Mouse (Mus musculus) limb, embryonic 13.5 days (tissue): ENCODE measurements around the gene Arfgap2. TPM values are rescaled to one million over a fixed set of nuclear protein-coding genes. Genes with fewer than 3 reads are reported as not detected.
A peak's percentile ranks its signal among the peaks of the same experiment; 100 is the strongest.

Source experiments
- ATAC-seq: fragments of 200-750 bp; cut with Nextera tagmentation; 2 replicates; pipeline ENCODE4 v1.8.0; 2017; ENCODE audit warnings: low read depth, moderate number of reproducible peaks, moderate TSS enrichment; ENCODE audit not compliant: low FRiP score
- H3K27ac ChIP-seq: fragments of 300-500 bp; sonication (generic); 2 replicates; pipeline ENCODE4 v1.5.1; 2015; ENCODE audit warnings: inconsistent platforms, mild to moderate bottlenecking, moderate library complexity
- H3K27me3 ChIP-seq: fragments of 300-500 bp; sonication (generic); 2 replicates; pipeline ENCODE4 v1.6.1; 2015; ENCODE audit warnings: mild to moderate bottlenecking, inconsistent platforms
- H3K36me3 ChIP-seq: fragments of 300-500 bp; sonication (generic); 2 replicates; pipeline ENCODE4 v1.6.1; 2015; ENCODE audit warnings: inconsistent platforms, mild to moderate bottlenecking, moderate library complexity
- H3K4me1 ChIP-seq: fragments of 300-500 bp; sonication (generic); 2 replicates; pipeline ENCODE4 v1.6.1; 2015; ENCODE audit warnings: inconsistent platforms
- H3K4me2 ChIP-seq: fragments of 300-500 bp; sonication (generic); replicated peaks from 2 replicates; pipeline ENCODE4 v1.6.1; 2015; ENCODE audit warnings: inconsistent platforms, mild to moderate bottlenecking, moderate library complexity
- H3K4me3 ChIP-seq: fragments of 300-500 bp; sonication (generic); 2 replicates; pipeline ENCODE4 v1.5.1; 2015; ENCODE audit warnings: moderate library complexity, mild to moderate bottlenecking, inconsistent platforms
- H3K9ac ChIP-seq: fragments of 300-500 bp; sonication (generic); 2 replicates; pipeline ENCODE4 v1.6.1; 2015; ENCODE audit warnings: mild to moderate bottlenecking, inconsistent platforms
- H3K9me3 ChIP-seq: fragments of 300-500 bp; sonication (generic); 2 replicates; pipeline ENCODE4 v1.6.1; 2016; ENCODE audit warnings: inconsistent platforms
- WGBS: fragments of 180-500 bp; shearing (Covaris S2); methylation state at CpG from one replicate; pipeline ENCODE4 v1.1.7; 2015; 5-methylcytosine and 5-hydroxymethylcytosine counted together
- polyA plus RNA-seq: library from polyadenylated mRNA; unstranded; fragments of >200 nt; fragmentation: Nextera tagmentation; extraction: Ambion mirVana; gene quantifications from 2 replicates; pipeline ENCODE4 v1.2.1, GENCODE M21; 2015

The Arfgap2 gene
- polyA plus RNA-seq, 1 experiment from 2014 or later = 89.0 TPM

DNA sequence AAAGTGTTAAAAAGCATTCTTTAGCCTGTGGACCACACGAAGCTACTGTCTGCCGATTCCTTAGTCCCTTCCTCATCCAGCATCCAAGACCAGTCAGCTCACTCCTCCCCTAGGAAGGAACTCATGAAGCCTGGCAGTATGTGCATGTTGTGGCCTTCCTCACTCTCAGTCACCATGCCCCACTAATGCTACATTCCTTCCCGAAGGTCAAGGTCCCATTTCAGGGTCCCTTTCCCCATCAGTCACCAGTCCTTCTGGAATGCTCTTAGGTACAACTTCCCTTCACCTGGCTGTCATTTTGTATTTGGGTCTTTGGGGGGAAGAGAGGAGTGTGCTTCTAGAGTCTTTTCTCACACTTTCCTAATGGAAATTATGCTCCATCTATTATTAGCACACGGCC is 12.8 kb upstream of the Arfgap2 start:
- Histone ChIP-seq H3K27me3 (peaks cover 26% of the 10 kb centered on the region), H3K4me1 (peaks cover 17% of the 10 kb centered on the region), H3K27ac (no peak overlapping the region), H3K9me3 (no peaks in the 10 kb centered on the region), H3K4me2 (no peak overlapping the region), H3K4me3 (no peak overlapping the region), H3K36me3 (no peaks in the 10 kb centered on the region), H3K9ac (no peak overlapping the region)
- 69% methylated on average over 4 of the region's 4 CpGs for WGBS
- no peak for ATAC-seq

DNA sequence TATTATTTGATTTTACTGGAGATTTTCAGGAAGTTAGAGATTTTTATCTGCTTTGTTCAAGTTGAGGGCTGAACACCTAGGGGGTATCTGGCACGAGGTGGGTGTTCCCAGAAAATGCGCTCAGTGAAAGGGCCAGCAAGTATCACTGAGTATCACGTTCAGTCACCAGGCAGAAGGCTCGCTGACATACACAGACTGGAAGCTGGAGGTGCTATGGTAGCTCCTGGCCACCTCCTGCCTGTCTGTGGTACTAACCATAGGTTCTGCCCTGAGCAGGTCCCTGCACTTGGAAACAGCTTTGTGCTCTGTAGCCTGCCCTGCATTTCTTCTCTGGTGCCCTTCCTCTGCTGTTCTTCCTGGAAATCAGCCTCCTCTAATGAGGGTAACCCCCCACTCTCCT is 12.3 kb upstream of the Arfgap2 start:
- H3K4me3 ChIP-seq = no peak overlapping the region
- no peaks in the 10 kb centered on the region for H3K36me3 ChIP-seq
- H3K27me3 ChIP-seq = peaks cover 26% of the 10 kb centered on the region
- H3K9me3 ChIP-seq = no peaks in the 10 kb centered on the region
- H3K27ac ChIP-seq = no peak overlapping the region
- peaks cover 18% of the 10 kb centered on the region for H3K4me1 ChIP-seq
- H3K9ac ChIP-seq = no peak overlapping the region
- 49% methylated on average over 4 of the region's 4 CpGs for WGBS
- no peak overlapping the region for H3K4me2 ChIP-seq
- no peak for ATAC-seq

DNA sequence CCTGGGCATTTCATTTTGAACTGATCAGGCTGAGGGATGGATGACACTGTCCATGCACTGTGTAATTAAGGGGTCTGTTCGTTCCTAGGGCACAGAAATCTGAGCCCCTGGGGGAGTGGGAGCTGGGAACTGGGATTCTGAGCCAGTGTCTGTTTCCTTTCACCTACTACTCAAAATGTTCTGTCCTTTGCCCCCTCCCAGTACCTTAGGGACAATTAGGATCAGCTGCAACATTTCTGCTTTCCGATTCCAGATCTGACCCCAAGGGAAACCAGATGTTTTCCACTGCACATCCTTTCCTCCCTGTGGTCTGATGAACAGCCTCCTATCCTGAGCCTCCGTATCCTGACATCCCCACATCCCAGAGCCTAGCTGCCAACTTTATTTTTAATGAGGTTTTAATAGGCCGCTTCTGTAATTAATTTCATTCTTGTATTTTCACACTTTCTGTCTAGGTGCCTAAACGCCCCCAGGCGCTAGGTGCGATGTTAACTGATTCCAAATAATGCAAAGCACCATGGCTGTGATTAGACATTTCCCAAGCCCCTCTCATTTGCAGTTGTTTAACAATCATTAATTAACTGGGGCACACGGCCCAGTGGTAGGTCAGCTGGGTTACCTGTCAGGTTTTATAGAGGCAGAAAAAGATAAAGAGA is 9.9 kb upstream of the Arfgap2 start:
- no peak overlapping the region for H3K27ac ChIP-seq
- WGBS = 12% methylated on average over 8 of the region's 8 CpGs
- no peaks in the 10 kb centered on the region for H3K9me3 ChIP-seq
- peaks cover 32% of the 10 kb centered on the region for H3K4me1 ChIP-seq
- H3K36me3 ChIP-seq = no peaks in the 10 kb centered on the region
- H3K4me3 ChIP-seq = peak overlapping the region; percentile 71; the same call in 1 of the 2 replicates
- H3K9ac ChIP-seq = peak overlapping the region; percentile 57
- H3K27me3 ChIP-seq = peaks cover 26% of the 10 kb centered on the region
- peak overlapping the region; percentile 88 for H3K4me2 ChIP-seq
- ATAC-seq = no peak

DNA sequence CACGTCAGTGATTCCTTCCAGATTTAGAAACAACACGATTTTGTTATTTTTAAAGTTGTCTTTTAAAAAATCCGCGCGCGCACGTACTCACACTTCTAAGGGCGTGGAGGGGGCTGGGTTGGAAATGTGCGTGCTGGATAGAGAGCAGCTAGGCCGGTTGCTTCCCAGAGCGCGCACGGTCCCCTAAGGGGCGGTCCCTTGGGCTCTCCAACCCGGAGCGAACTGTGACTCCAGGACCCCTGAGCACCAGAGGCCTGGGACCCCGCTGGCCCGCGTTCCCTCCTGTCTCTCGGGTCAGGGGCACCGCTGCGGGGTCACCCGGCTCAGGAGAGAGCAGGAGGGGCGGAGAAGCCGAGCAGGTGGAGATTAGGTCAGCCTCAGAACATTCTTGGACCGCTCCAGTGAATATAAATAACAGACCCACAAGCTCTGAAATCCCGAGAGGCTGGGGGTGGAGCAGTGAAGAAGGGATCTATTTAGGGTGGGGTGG is 9.1 kb upstream of the Arfgap2 start, which contains the start of gene Pacsin3:
Gene Pacsin3 (plus strand): TSS at position 294 of the 490 bp plus-strand sequence.
- Histone ChIP-seq H3K4me2 (peak within 1 kb of the TSS; percentile 88), H3K36me3 (peaks cover 8% of the 10 kb centered on the region), H3K27ac (peak within 1 kb of the TSS; percentile 92), H3K27me3 (peaks cover 26% of the 10 kb centered on the region), H3K4me3 (peak within 1 kb of the TSS; percentile 71), H3K4me1 (peaks cover 32% of the 10 kb centered on the region), H3K9ac (peak within 1 kb of the TSS; percentile 79), H3K9me3 (no peaks in the 10 kb centered on the region)
- 1% methylated on average over 27 of the region's 27 CpGs for WGBS
- ATAC-seq = no peak

DNA sequence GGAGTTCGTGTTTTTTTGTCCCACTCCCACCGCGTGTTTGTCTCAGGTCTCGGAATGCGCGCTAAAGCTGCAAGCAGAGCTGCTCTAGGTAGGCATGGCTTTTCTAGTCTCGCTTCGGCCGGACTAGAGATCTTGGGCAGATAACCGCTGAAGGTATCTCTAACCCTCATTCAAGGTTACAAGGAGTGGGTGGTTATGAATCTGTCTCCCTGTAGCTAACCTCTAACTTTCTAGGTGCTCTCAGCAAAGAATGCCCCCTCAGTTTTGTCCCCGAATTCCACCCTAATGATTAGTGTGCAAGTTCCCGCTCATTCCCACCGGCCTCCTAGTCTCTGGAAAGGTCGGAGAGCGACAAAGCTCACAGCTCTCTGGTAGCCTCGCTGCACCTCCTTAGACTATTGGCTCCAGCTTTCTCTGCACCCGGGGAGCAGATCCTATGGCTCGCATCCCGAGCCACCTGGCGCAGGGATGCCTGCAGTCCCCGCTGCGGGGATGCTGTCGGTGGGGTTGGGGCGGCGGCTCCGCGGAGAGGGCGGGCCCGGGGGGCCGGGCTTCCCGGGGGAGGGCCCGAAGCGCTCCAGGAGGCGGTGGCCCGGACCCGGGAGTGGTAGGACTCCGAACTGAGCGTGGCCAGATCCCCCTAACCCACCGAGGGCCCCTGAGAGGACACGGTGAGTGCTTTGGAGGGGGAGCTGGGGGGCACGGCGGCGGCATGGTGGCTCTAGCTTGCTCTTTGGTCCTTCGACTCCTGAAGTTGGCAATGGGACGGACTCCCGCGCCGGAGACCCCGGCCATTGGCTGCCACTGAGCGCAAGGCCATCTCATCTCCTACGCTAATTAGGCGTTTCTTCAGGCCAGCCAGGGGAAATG is 8.3 kb upstream of the Arfgap2 start:
- ATAC-seq = peak; percentile 55
- no peaks in the 10 kb centered on the region for H3K9me3 ChIP-seq
- peak overlapping the region; percentile 92 for H3K27ac ChIP-seq
- peak overlapping the region; percentile 71 for H3K4me3 ChIP-seq
- 0% methylated on average over 51 of the region's 52 CpGs for WGBS
- peak overlapping the region; percentile 88 for H3K4me2 ChIP-seq
- peaks cover 16% of the 10 kb centered on the region for H3K36me3 ChIP-seq
- H3K4me1 ChIP-seq = peaks cover 32% of the 10 kb centered on the region
- H3K27me3 ChIP-seq = peaks cover 26% of the 10 kb centered on the region
- peak overlapping the region; percentile 79 for H3K9ac ChIP-seq

DNA sequence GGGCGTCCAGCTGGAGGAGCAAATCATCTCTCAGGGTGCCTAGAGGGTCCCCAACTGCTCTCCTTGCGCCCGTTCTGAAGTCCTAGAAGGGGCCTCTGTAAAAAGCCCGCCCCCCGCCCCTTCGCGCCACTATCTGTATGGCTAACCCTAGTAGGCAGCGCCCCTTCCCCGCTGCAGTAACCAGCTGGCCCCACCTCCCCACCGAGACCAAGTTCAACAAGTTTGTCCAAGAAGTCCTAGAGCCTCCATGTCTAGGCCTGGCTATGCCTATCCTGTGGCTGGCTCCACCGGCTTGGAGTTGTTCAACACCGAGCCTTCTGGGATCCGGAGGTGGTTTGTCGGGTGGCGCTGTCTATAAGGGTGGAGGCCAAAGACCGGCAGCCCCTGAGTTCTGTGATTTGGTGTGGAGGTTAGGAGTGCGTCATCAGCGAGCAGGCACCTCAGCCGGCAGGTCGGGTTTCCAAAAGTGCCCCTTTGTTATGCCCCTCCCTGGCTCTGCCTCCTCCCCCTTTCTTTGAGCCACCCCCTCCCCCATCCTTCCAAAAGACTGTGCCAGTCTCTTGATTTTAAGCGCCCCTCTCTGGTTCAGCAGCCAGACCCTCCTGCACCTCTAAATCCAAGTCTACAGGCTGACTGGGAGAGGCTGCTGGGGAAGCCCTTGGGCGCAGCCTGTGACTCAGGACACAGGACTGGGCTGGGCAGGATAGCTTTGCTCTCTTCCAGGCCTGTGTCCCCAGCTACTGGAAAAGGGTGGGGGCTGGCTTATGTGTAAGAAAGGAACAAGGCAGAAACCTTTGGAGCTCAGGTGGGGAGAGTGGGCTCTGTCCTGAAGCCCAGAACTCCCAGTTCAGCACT is 7.4 kb upstream of the Arfgap2 start:
- 2% methylated on average over 22 of the region's 22 CpGs for WGBS
- Histone ChIP-seq H3K36me3 (peaks cover 21% of the 10 kb centered on the region), H3K4me1 (peaks cover 32% of the 10 kb centered on the region), H3K27ac (peak overlapping the region; percentile 92), H3K9ac (peak overlapping the region; percentile 79), H3K4me3 (peak overlapping the region; percentile 71), H3K27me3 (peaks cover 26% of the 10 kb centered on the region), H3K4me2 (peak overlapping the region; percentile 88), H3K9me3 (no peaks in the 10 kb centered on the region)
- peak; percentile 87 for ATAC-seq

DNA sequence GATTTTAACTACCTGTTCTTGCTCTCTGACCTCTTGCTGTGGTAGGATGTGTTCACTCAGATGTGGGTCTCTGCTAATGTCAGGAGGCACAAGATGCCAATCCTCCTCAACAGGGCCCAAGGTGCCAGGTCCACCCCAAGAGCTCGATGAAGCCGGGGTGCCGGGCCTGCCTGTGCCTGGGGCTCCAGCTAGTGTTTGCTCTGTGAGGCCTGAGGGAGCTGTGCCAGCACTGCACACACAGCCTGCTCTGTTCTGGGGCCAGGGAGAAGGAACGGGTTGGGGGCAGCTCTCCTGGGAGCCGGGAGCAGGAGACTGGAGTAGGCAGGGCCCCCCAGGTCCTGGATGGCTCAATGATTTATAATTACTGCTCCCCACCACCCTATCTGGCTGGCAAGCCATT is 6.7 kb upstream of the Arfgap2 start:
- Histone ChIP-seq H3K4me2 (peak overlapping the region; percentile 88), H3K36me3 (peaks cover 28% of the 10 kb centered on the region), H3K4me1 (peaks cover 32% of the 10 kb centered on the region), H3K27ac (peak overlapping the region; percentile 92), H3K27me3 (peaks cover 26% of the 10 kb centered on the region), H3K9me3 (no peaks in the 10 kb centered on the region), H3K9ac (peak overlapping the region; percentile 79), H3K4me3 (peak overlapping the region; percentile 71)
- no peak for ATAC-seq
- WGBS = 55% methylated on average over 5 of the region's 5 CpGs

DNA sequence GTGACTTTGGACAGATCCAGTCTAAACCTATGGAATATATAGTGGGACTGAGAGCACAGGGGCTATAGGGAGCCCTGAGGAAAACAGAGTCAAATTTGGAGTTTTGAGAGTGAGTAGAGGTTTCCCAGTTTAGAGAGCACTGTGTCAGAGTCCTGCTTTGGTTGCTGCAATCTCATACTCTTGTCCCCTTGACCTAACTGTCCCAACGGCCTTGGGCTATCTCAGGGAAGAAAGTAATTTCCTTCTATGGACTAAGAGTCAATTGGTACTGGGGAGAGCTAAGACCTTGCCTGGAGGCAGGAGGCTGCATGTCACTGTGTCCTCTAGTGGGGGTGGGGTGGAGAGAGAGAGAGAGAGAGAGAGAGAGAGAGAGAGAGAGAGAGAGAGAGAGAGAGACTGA is 5.9 kb upstream of the Arfgap2 start:
- Histone ChIP-seq H3K4me2 (peak overlapping the region; percentile 88), H3K27me3 (peaks cover 24% of the 10 kb centered on the region), H3K4me3 (peak overlapping the region; percentile 71; the same call in 1 of the 2 replicates), H3K36me3 (peaks cover 36% of the 10 kb centered on the region), H3K27ac (peak overlapping the region; percentile 92; the same call in 1 of the 2 replicates), H3K4me1 (peaks cover 33% of the 10 kb centered on the region), H3K9me3 (no peaks in the 10 kb centered on the region), H3K9ac (no peak overlapping the region)
- 67% methylated on average over 1 of the region's 1 CpGs for WGBS
- no peak for ATAC-seq

DNA sequence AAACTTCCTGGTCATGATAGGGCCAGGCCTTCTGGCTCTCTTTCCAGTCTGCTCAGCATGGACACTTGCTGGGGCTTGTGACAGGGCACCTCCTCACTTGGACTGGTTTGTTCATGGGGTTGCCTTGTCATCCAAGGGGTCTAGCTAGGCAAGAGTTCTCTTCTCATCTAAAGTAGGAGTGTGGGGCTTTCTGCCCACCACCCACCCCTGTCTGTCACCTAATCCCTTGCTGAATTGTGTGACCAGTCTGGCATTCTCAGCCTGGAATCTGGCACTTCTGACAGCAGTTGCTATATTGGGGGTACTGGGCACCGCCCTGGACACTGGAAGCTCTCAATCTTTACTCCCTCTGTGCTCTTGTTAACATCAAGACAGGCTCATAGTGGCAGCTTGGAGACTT is 5.3 kb upstream of the Arfgap2 start:
- H3K27ac ChIP-seq = no peak overlapping the region
- WGBS = 97% methylated on average over 1 of the region's 1 CpGs
- ATAC-seq = no peak
- peaks cover 17% of the 10 kb centered on the region for H3K27me3 ChIP-seq
- H3K9ac ChIP-seq = 0 out of 2 replicates have a peak overlapping the region, but pooled peaks have one; percentile 13
- H3K4me3 ChIP-seq = no peak overlapping the region
- H3K4me2 ChIP-seq = no peak overlapping the region
- H3K9me3 ChIP-seq = no peaks in the 10 kb centered on the region
- H3K36me3 ChIP-seq = peaks cover 42% of the 10 kb centered on the region
- H3K4me1 ChIP-seq = peaks cover 39% of the 10 kb centered on the region

DNA sequence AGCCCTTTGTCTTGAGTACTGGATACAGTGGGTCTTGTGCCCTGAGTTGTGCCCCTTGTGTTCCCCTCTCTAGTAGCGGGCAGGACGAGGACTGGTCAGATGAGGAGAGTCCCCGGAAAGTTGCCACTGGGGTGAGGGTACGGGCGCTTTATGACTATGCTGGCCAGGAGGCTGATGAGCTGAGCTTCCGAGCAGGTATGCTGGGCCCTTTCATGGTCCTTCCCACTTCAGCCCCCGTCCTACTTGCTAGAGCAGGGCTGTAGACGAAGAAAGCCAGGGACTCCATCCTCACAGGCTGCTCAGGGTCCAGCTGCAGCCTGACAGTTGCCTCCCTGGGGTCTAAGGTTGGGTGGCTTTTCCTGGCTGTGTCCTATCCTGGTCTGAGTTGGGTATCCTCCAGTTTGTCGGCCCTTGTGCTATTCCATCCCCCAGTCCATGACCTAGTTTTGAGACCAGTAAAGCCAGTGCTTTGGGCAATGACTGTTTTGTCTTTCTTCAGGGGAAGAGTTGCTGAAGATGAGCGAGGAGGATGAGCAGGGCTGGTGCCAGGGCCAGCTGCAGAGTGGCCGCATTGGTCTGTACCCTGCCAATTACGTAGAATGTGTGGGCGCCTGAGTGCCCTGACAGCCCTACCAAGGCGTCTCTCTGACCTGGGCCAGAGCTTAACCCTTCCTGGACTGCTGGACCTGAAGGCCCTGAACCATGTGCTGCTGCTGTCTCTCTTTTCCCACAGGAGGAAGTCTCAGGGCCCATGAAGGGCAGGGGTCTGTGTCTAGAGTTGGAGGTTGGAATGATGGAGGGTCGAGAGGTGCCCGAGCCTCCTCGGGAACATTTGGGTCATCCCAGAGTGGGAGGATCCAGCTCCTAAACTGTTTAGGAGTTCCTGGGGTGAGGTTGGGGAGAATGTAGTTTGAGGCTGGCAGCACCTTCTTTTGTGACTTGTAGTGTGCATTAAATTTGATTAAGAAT is 798 bp upstream of the Arfgap2 start:
- H3K9me3 ChIP-seq = no peaks in the 10 kb centered on the region
- peaks cover 20% of the 10 kb centered on the region for H3K4me1 ChIP-seq
- no peaks in the 10 kb centered on the region for H3K27me3 ChIP-seq
- peak overlapping the region; percentile 85 for H3K4me3 ChIP-seq
- H3K27ac ChIP-seq = peak overlapping the region; percentile 80; the same call in 1 of the 2 replicates
- WGBS = 86% methylated on average over 17 of the region's 17 CpGs
- peak overlapping the region; percentile 93 for H3K9ac ChIP-seq
- ATAC-seq = no peak
- peak overlapping the region; percentile 86 for H3K4me2 ChIP-seq
- H3K36me3 ChIP-seq = peaks cover 68% of the 10 kb centered on the region

DNA sequence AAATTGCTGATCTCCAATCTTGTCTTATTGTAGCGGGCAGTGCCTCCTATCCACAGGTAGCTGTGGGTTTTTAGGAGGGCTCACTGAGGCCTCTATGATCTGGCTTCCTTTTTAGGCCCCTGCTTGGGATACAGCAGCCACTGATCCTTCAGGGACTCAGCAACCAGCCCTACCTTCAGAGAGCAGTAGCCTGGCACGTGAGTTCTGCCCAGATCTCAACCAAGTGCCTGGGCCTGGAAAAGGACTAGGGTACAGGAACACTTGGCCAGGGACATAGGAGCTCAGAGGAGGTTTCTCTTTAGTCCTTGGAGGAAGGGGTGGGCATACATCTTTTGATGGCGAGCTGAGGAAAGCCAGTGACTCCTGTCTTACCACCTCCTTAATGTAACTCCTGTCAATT is 3.3 kb downstream of the Arfgap2 start:
- Histone ChIP-seq H3K9ac (no peak overlapping the region), H3K36me3 (peaks cover 79% of the 10 kb centered on the region), H3K4me1 (peaks cover 20% of the 10 kb centered on the region), H3K4me2 (no peak overlapping the region), H3K27ac (no peak overlapping the region), H3K9me3 (no peaks in the 10 kb centered on the region), H3K27me3 (no peaks in the 10 kb centered on the region), H3K4me3 (no peak overlapping the region)
- no peak for ATAC-seq
- WGBS = 91% methylated on average over 3 of the region's 3 CpGs
